Mouse (Mus musculus) brain, embryonic 14.5 days (tissue): Measurements from ENCODE around the gene Card9.

ENCODE experiments used
- CTCF ChIP-seq: fragments of 200-500 bp; IDR thresholded peaks from 2 replicates; pipeline ENCODE4 v1.5.1; 2012; ENCODE audit warnings: inconsistent platforms, mild to moderate bottlenecking, moderate library complexity, borderline replicate concordance; ENCODE audit not compliant: insufficient read depth, insufficient read length; ENCODE audit errors: extremely low read depth
- POLR2A ChIP-seq: fragments of 200-500 bp; IDR thresholded peaks from 2 replicates; pipeline ENCODE4 v1.6.1; 2012; ENCODE audit warnings: mild to moderate bottlenecking, inconsistent platforms, borderline replicate concordance; ENCODE audit not compliant: poor library complexity, insufficient read depth, insufficient read length, severe bottlenecking; ENCODE audit errors: extremely low read depth

DNA sequence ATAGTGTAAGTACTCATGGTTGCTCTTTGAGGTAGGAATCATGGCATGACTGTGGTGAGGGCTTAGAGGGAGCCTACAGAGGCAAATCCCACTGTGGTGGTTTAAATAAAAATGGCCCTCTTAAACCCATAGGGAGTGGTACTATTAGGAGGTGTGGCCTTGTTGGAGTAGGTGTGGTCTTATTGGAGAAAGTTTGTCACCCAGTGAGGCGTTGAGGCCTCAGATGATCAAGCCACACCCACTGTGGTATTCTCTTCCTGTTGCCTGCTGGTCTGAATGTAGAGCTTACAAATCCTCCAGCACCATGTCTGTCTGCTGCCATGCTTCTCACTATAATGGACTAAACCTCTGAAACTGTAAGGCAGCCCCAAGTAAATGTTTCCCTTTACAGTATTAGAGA is 56.0 kb downstream of the Card9 start:
- TF ChIP-seq CTCF (no peak), POLR2A (no peak)
